27 mouse cellular contexts compared by ENCODE assay signal in the genomic region with DNA sequence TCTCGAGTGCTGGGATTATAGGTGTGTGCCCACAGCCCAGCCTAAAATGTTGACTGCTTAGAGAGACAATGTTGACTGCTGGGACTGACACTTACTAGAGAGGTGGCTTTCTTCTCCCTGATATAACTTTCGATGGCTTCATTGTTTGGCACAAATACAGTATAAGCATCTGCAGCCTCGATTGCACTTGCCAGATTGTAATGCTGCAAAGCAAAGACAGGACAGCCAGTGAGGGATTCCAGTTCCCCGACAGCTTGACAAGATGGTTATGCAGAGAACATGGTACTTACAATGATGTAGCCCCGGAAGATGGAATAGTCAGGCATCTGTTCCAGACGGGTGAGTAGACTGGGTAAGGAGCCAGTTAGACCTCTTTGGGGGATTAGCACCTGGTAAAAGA.
DNase-seq lines count a peak whose midpoint lies in the region; ATAC-seq and TF ChIP-seq lines count a peak whose summit lies in the region.
"Had no signal": no experiment of that assay in that cellular context is flagged by ENCODE, and none has a peak within 500 bp of the region (broad histone marks: within the 10 kb centered on the region; RNA-seq: fewer than 3 reads in every experiment).

No protein-coding gene starts in this region.

- no peak for TF ChIP-seq POLR2A in brain, embryonic 14.5 days (IDR thresholded peaks at IDR 0.05; ENCODE audit: borderline replicate concordance, extremely low read depth, insufficient read depth, insufficient read length, poor library complexity, severe bottlenecking)

- no peaks in the 10 kb centered on the region for H3K4me1 ChIP-seq in forebrain, embryonic 16.5 days (replicated peaks; ENCODE audit: control insufficient read depth, insufficient read depth, low read length)
- H3K4me1 ChIP-seq in hindbrain, embryonic 14.5 days (replicated peaks; ENCODE audit: control insufficient read depth, insufficient read depth, low read length) = no peaks in the 10 kb centered on the region
- no peaks in the 10 kb centered on the region for H3K4me1 ChIP-seq in intestine, embryonic 16.5 days (ENCODE audit: control insufficient read depth, insufficient read depth, low read length)
- H3K4me1 ChIP-seq: embryonic facial prominence, embryonic 15.5 days; limb, embryonic 13.5 days; liver, embryonic 12.5 days; midbrain, embryonic 10.5 days; neural tube, embryonic 13.5 days had no signal

- no peak overlapping the region for H3K4me2 ChIP-seq in forebrain, embryonic 16.5 days (ENCODE audit: low read length)
- H3K4me2 ChIP-seq in hindbrain, embryonic 14.5 days (replicated peaks) = no peak overlapping the region
- no peak overlapping the region for H3K4me2 ChIP-seq in intestine, embryonic 16.5 days (ENCODE audit: low read depth, low read length)
- H3K4me2 ChIP-seq: embryonic facial prominence, embryonic 15.5 days; heart, embryonic 11.5 days; limb, embryonic 13.5 days; liver, embryonic 12.5 days; neural tube, embryonic 13.5 days had no signal

- peak; percentile 90 for ATAC-seq in forebrain, embryonic 16.5 days
- no peak for ATAC-seq in hindbrain, embryonic 14.5 days (ENCODE audit: low FRiP score)
- no peak for ATAC-seq in intestine, embryonic 16.5 days
- ATAC-seq: liver, embryonic 12.5 days; midbrain, embryonic 16.5 days had no signal

- no peak for TF ChIP-seq CTCF in brain, embryonic 14.5 days (IDR thresholded peaks at IDR 0.05; ENCODE audit: borderline replicate concordance, extremely low read depth, insufficient read depth, insufficient read length)

- no peaks in the 10 kb centered on the region for H3K27me3 ChIP-seq in forebrain, embryonic 16.5 days (replicated peaks; ENCODE audit: control insufficient read depth, insufficient read depth, low read length)
- H3K27me3 ChIP-seq in hindbrain, embryonic 14.5 days (ENCODE audit: control insufficient read depth, insufficient read depth, low read length) = no peaks in the 10 kb centered on the region
- no peaks in the 10 kb centered on the region for H3K27me3 ChIP-seq in intestine, embryonic 16.5 days (replicated peaks; ENCODE audit: control insufficient read depth, insufficient read depth, low read length)
- H3K27me3 ChIP-seq: embryonic facial prominence, embryonic 15.5 days; limb, embryonic 13.5 days; liver, embryonic 12.5 days; neural tube, embryonic 13.5 days had no signal

- H3K4me3 ChIP-seq in forebrain, embryonic 16.5 days (replicated peaks; ENCODE audit: low read length) = no peak overlapping the region
- H3K4me3 ChIP-seq in hindbrain, embryonic 14.5 days (replicated peaks; ENCODE audit: low read length) = no peak overlapping the region
- no peak overlapping the region for H3K4me3 ChIP-seq in intestine, embryonic 16.5 days (ENCODE audit: low read length)
- H3K4me3 ChIP-seq: embryonic facial prominence, embryonic 15.5 days; gastrocnemius, adult 2 months; limb, embryonic 13.5 days; liver, embryonic 12.5 days; midbrain, embryonic 10.5 days; myocyte; neural tube, embryonic 13.5 days had no signal

- WGBS in forebrain, embryonic 16.5 days = 45% methylated on average over 6 of the region's 6 CpGs
- 71% methylated on average over 6 of the region's 6 CpGs for WGBS in hindbrain, embryonic 14.5 days
- 72% methylated on average over 6 of the region's 6 CpGs for WGBS in intestine, embryonic 16.5 days

- no peaks in the 10 kb centered on the region for H3K36me3 ChIP-seq in forebrain, embryonic 16.5 days (ENCODE audit: control insufficient read depth, insufficient read depth)
- H3K36me3 ChIP-seq in hindbrain, embryonic 14.5 days (replicated peaks; ENCODE audit: control insufficient read depth, insufficient read depth) = no peaks in the 10 kb centered on the region
- no peaks in the 10 kb centered on the region for H3K36me3 ChIP-seq in intestine, embryonic 16.5 days (ENCODE audit: control insufficient read depth, insufficient read depth, low read length)
- H3K36me3 ChIP-seq: embryonic facial prominence, embryonic 15.5 days; limb, embryonic 13.5 days; liver, embryonic 12.5 days; midbrain, embryonic 10.5 days; neural tube, embryonic 13.5 days had no signal

- DNase-seq in heart, adult 11 months = peak; percentile 65
- no peak for DNase-seq in heart, postnatal 25 days (ENCODE audit: low spot score)
- peak; percentile 73 for DNase-seq in brain, embryonic 14.5 days (ENCODE audit: low read depth)
- peak; percentile 83 for DNase-seq in layer of hippocampus, adult 9-11 months
- no peak for DNase-seq in testis, postnatal 14 days (ENCODE audit: low spot score)
- no peak for DNase-seq in hindbrain, embryonic 14.5 days (ENCODE audit: low spot score)
- DNase-seq: adrenal gland, adult 2 months; cerebellum, adult 2 months; cerebellum, postnatal 25 days; embryo, embryonic 11 days; gastrocnemius, adult 2 months; kidney, adult 2 months; lung, adult 18-20 months; lung, postnatal 10 days; retina, postnatal 1 day; thymus, postnatal 25 days had no signal

- no peak overlapping the region for H3K9ac ChIP-seq in forebrain, embryonic 16.5 days (replicated peaks; ENCODE audit: low read depth, low read length)
- H3K9ac ChIP-seq in hindbrain, embryonic 14.5 days = no peak overlapping the region
- no peak overlapping the region for H3K9ac ChIP-seq in intestine, embryonic 16.5 days (ENCODE audit: low read depth, low read length)
- H3K9ac ChIP-seq: embryonic facial prominence, embryonic 15.5 days; limb, embryonic 13.5 days; liver, embryonic 12.5 days; neural tube, embryonic 13.5 days had no signal

- intact Hi-C loops in heart, postnatal 25 days (cut with DNase I) = no loop called here

- no peaks in the 10 kb centered on the region for H3K9me3 ChIP-seq in forebrain, embryonic 16.5 days (ENCODE audit: control insufficient read depth, low read length)
- H3K9me3 ChIP-seq in hindbrain, embryonic 14.5 days (ENCODE audit: control insufficient read depth, low read length) = no peaks in the 10 kb centered on the region
- no peaks in the 10 kb centered on the region for H3K9me3 ChIP-seq in intestine, embryonic 16.5 days (ENCODE audit: control insufficient read depth, low read length)
- H3K9me3 ChIP-seq: embryonic facial prominence, embryonic 15.5 days; limb, embryonic 13.5 days; liver, embryonic 12.5 days; neural tube, embryonic 13.5 days had no signal

- no peak overlapping the region for H3K27ac ChIP-seq in forebrain, embryonic 16.5 days (ENCODE audit: low read length)
- H3K27ac ChIP-seq in hindbrain, embryonic 14.5 days = no peak overlapping the region
- H3K27ac ChIP-seq in intestine, embryonic 16.5 days (ENCODE audit: low read length) = no peak overlapping the region
- H3K27ac ChIP-seq: embryonic facial prominence, embryonic 15.5 days; gastrocnemius, adult 2 months; kidney, postnatal 0 days; limb, embryonic 13.5 days; liver, embryonic 12.5 days; midbrain, embryonic 10.5 days; neural tube, embryonic 13.5 days had no signal

Comparison
In these comparisons a context has a peak if more than half of its experiments do, and no peak if none do; other contexts are left out.
1. DNase-seq: peak in heart, adult 11 months (single experiment), brain, embryonic 14.5 days (single experiment) and layer of hippocampus, adult 9-11 months (single experiment); none in heart, postnatal 25 days (single experiment), testis, postnatal 14 days (single experiment) and hindbrain, embryonic 14.5 days (single experiment).